Mouse (Mus musculus) lung, postnatal 0 days (tissue): ENCODE results near the gene Retsat.

Experiments used
- CTCF ChIP-seq: IDR thresholded peaks from 2 replicates; pipeline ENCODE4 v1.5.1; 2016; ENCODE audit warnings: antibody characterized with exemption, mild to moderate bottlenecking
- EP300 ChIP-seq: IDR thresholded peaks from 2 replicates; pipeline ENCODE4 v1.6.1; 2016; ENCODE audit warnings: antibody characterized with exemption, mild to moderate bottlenecking, control low read depth

DNA sequence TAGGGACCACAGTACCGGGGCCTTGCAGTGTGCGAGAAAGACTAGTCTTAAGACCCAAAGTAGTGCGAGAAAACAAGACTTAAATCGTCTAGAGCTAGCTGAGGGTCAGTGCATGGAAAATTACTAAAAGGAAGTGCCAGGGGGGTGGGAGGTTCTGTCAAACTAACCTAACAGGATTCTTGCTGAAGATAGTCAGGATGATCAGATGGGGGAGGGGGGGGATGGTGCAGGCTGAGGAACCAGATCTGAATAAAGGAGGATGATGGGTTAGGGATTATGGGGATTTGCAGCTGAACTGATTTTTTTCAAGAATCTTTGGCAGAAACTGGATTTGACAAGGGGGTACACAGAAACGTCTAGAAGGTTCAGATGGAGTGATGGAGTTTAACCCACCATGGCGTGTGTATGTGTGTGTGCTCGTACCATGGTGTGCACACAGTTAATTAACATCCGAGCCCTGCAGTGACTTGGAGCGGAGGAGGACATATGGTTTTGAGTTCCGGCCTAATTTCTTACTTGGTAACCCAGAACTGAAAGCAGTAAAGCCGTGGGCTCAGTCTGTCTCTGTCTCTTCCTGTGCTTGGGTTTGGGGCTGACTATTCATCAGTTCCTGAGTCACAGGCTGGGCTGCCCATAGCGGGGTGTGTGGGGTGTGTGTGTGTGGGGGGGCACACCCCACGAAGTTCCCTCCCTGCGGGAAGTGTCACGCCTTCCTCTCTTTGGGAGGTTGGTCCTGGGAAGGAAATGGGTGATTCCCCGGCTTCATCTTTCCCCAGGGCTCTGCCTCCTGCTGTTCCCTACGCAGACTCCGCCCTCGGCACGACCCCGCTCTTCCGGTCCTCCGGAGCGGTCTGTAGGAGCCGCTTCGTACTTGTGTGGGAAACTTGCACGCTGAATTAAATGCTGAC is 45.9 kb upstream of the Retsat start:
- peak; percentile 37 for TF ChIP-seq CTCF
- peak; percentile 43 for TF ChIP-seq EP300
